Mouse (Mus musculus) B cell, adult 67 days (primary cell): ENCODE measurements around the gene Neurod6. TPM values are rescaled to one million over a fixed set of nuclear protein-coding genes. Genes with fewer than 3 reads are reported as not detected.

Experiments used
- total RNA-seq, 2 experiments: library from RNA; stranded (reverse); gene quantifications; 4 replicates each; pipeline ENCODE4 v1.2.4; 2023

The Neurod6 gene
- not detected for total RNA-seq

DNA sequence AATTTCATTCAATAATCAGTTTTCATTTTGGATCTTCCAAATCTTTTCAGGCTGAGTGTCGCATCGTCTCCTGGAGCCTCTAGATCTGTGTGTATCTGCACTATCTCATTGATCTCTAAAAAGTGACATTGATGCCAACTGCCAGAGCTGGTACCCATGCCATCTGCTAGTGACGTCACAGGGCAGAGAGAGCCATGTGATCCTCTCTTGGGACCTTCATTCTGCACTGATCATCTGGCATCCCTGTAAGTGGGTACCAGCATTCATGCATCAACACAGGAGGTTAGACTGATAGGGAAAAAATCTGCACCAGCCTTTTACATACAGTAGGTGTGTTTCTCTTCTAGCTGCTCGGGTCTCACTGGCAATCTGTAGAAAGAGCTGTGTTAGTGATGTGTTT lies at the start of gene Neurod6:
Gene Neurod6, minus strand, starts transcription at position 290 of the 400 bp plus-strand sequence.

Other genes starting within 250 kb of the Neurod6 start
- not detected for gene Adcyap1r1, start 229.3 kb downstream of the Neurod6 start, total RNA-seq
- not detected for gene Itprid1, start 155.6 kb upstream of the Neurod6 start, total RNA-seq